Mouse (Mus musculus) forebrain, embryonic 14.5 days (tissue): ENCODE measurements around the gene Xpnpep1. TPM values are rescaled to one million over a fixed set of nuclear protein-coding genes. Genes with fewer than 3 reads are reported as not detected.

ENCODE experiments used
- ATAC-seq: fragments of 200-750 bp; cut with Nextera tagmentation; 2 replicates; pipeline ENCODE4 v1.8.0; 2017; ENCODE audit warnings: mild to moderate bottlenecking, moderate library complexity
- DNase-seq: peaks from one replicate; pipeline ENCODE4 v3.0.0-alpha.2; 2015; ENCODE audit warnings: low spot score
- H3K27ac ChIP-seq: fragments of 300-500 bp; sonication (generic); 2 replicates; pipeline ENCODE4 v1.5.1; 2014; ENCODE audit warnings: low read depth, mild to moderate bottlenecking, control low read depth, low read length, moderate library complexity
- H3K27me3 ChIP-seq: fragments of 300-500 bp; sonication (generic); replicated peaks from 2 replicates; pipeline ENCODE4 v1.6.1; 2014; ENCODE audit warnings: low read length, control low read depth, mixed read lengths; ENCODE audit not compliant: control insufficient read depth, insufficient read depth
- H3K36me3 ChIP-seq: fragments of 300-500 bp; sonication (generic); 2 replicates; pipeline ENCODE4 v1.6.1; 2014; ENCODE audit warnings: low read length, control low read depth; ENCODE audit not compliant: control insufficient read depth, insufficient read depth
- H3K4me1 ChIP-seq: fragments of 300-500 bp; sonication (generic); 2 replicates; pipeline ENCODE4 v1.6.1; 2014; ENCODE audit warnings: antibody characterized with exemption, low read length, control low read depth; ENCODE audit not compliant: control insufficient read depth, insufficient read depth
- H3K4me2 ChIP-seq: fragments of 300-500 bp; sonication (generic); 2 replicates; pipeline ENCODE4 v1.6.1; 2014; ENCODE audit warnings: mild to moderate bottlenecking, control low read depth, low read length
- H3K4me3 ChIP-seq: fragments of 300-500 bp; sonication (generic); 2 replicates; pipeline ENCODE4 v1.5.1; 2014; ENCODE audit warnings: low read depth, low read length, control low read depth
- H3K9ac ChIP-seq: fragments of 300-500 bp; sonication (generic); 2 replicates; pipeline ENCODE4 v1.6.1; 2014; ENCODE audit warnings: mild to moderate bottlenecking, low read length, control low read depth, moderate library complexity
- H3K9me3 ChIP-seq: fragments of 300-500 bp; sonication (generic); replicated peaks from 2 replicates; pipeline ENCODE4 v1.6.1; 2016; ENCODE audit warnings: low read length, control low read depth, mixed read lengths; ENCODE audit not compliant: control insufficient read depth
- WGBS: fragments of 180-500 bp; shearing (Covaris S2); extraction: QIAGEN DNeasy Blood & Tissue Kit; methylation state at CpG from one replicate; pipeline ENCODE4 v1.1.7; 2014; 5-methylcytosine and 5-hydroxymethylcytosine counted together
- polyA plus RNA-seq: library from polyadenylated mRNA; unstranded; fragments of >200 nt; fragmentation: Nextera tagmentation; extraction: Ambion mirVana; gene quantifications from 2 replicates; pipeline ENCODE4 v1.2.1, GENCODE M21; 2014

The Xpnpep1 gene
- polyA plus RNA-seq, 1 experiment from 2014 or later, result 155 TPM

DNA sequence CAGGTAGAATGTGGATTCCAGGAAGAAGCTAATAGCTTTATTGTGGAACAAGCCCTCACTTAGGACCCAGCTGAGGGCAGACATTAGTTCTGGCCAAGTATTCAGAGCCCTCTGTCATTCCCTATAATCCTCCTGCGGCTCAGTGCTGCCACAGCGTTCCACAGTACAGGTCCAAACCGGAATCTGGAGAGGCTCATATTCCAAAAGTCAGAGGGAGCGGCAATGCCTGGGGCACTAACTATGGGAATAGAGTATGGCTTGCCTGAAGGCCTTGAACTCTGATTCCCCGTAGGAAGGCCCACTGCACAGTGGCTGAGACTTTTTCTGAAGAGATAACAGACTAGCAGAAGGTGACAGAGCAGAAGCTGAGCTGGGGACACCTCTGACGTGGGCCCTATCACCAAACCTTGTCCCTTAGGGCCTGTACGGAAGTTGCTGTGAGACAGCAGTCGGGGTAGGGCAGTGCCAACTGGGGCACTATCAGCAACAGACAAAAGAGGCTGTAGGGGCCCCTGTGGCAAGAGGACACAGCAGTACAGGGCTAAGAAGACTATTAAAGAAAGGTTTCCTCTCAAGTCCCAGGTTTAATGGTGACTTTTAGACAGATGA, 18.8 kb upstream of the Xpnpep1 start:
- Histone ChIP-seq H3K9ac (no peak overlapping the region), H3K4me3 (no peak overlapping the region), H3K9me3 (no peaks in the 10 kb centered on the region), H3K27ac (no peak overlapping the region), H3K27me3 (no peaks in the 10 kb centered on the region), H3K4me2 (no peak overlapping the region), H3K4me1 (no peaks in the 10 kb centered on the region), H3K36me3 (no peaks in the 10 kb centered on the region)
- no peak for DNase-seq
- ATAC-seq, result no peak
- WGBS, result 89% methylated on average over 8 of the region's 8 CpGs

DNA sequence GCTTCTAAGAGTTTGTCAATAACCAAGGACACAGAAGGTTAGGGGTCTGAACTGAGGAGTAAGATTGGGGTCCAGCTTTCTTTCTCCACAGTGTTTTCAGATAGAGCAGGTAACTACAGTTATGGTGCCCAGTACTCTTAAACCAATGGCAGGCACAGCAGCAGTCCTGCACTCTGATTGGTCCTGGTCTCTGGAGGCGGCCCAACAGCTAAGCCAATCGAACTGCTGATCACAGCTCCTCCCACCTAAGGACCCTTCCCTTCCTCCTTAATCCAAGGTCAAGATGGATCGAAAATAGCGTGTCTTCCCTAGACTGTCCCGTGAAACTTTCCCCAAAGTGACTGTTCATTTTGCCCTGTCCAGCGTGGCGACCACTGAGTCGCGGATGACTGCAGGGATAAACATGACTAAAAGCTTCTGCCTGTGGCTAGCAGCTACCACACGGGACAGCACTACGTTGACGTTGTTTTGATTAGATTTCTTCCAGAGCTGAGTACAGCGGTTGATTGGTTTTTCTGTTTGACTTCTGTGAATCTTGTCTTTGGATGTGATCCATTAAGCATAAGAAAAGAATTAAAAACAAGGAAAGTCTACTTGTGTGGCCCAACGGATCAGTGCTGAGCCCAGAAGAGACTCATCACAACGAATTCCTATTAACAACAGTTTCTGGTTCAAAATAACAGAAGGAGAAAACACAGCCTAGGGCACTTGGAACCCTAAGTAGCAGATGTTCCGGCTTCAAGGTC, 18.1 kb upstream of the Xpnpep1 start:
- 90% methylated on average over 16 of the region's 16 CpGs for WGBS

DNA sequence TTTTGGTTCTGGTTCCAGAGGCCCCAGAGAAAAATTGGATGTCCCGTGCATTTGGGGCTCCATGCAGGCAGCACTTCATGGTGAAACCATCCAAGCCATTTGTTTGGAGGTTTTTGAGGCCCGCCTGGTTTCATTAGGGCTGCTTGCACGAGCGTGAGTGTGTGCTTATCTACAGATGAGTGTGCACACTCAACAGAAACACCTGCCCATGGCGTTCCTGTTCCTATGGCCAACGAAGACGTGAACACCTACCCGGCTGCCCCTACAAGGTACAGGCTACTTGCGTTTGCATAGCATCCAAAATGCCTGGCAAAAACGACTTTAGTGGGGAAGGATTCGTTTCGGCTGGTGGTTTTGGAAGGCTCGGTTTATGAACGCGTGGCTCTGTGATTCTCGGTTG, 13.3 kb upstream of the Xpnpep1 start:
- no peak for ATAC-seq
- H3K27me3 ChIP-seq, result no peaks in the 10 kb centered on the region
- H3K9ac ChIP-seq, result no peak overlapping the region
- WGBS, result 94% methylated on average over 16 of the region's 16 CpGs
- no peaks in the 10 kb centered on the region; the same call in 1 of the 2 replicates for H3K4me1 ChIP-seq
- no peak overlapping the region for H3K4me3 ChIP-seq
- no peak overlapping the region for H3K4me2 ChIP-seq
- H3K36me3 ChIP-seq, result no peaks in the 10 kb centered on the region
- peaks cover 5% of the 10 kb centered on the region; the same call in 1 of the 2 replicates for H3K9me3 ChIP-seq
- no peak for DNase-seq
- H3K27ac ChIP-seq, result no peak overlapping the region

More for the DNA sequence above, 18.1 kb upstream of the Xpnpep1 start:
- no peaks in the 10 kb centered on the region for H3K36me3 ChIP-seq
- no peak overlapping the region for H3K27ac ChIP-seq
- no peak overlapping the region for H3K4me2 ChIP-seq
- no peak overlapping the region for H3K4me3 ChIP-seq
- no peaks in the 10 kb centered on the region for H3K9me3 ChIP-seq
- no peak overlapping the region for H3K9ac ChIP-seq
- no peaks in the 10 kb centered on the region for H3K27me3 ChIP-seq
- DNase-seq (no peak), ATAC-seq (no peak)
- H3K4me1 ChIP-seq, result no peaks in the 10 kb centered on the region

DNA sequence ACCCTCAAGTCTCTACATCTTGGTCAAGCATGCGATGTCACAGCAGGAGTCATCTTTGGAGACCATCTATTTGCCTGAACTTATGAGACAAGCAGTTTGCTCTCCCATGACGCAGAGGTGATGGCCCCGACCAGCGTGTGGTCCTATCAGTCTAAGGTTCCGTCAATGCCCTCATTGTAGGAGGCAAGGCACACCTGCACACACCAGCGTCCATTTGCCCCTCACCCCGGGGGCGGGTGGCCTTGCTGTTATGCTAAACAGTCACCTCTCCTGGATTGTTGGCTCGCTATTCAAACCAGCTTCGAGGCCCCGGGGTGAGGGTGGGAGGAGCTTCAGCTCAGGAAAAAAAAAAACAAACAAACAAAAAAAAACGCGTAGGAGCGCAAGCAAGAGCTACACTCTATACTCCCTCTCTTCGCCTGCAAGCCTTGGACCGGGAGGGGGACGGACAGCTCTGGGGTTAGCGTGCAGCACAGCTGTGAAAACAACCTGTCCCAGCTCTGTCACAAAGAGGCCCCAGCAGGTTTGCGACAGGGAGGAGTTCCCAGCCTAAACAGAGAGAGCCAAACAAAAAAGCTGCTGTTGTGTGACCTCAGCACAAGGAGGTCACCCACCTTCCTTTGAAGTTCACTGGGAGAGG, 12.1 kb upstream of the Xpnpep1 start:
- no peak overlapping the region for H3K4me3 ChIP-seq
- H3K27ac ChIP-seq, result no peak overlapping the region
- no peaks in the 10 kb centered on the region for H3K36me3 ChIP-seq
- H3K9ac ChIP-seq, result no peak overlapping the region
- ATAC-seq (no peak), DNase-seq (no peak)
- peaks cover 5% of the 10 kb centered on the region; the same call in 1 of the 2 replicates for H3K9me3 ChIP-seq
- no peaks in the 10 kb centered on the region for H3K27me3 ChIP-seq
- H3K4me1 ChIP-seq, result no peaks in the 10 kb centered on the region; the same call in 1 of the 2 replicates
- 0 out of 2 replicates have a peak overlapping the region, but pooled peaks have one; percentile 3 for H3K4me2 ChIP-seq
- 19% methylated on average over 19 of the region's 19 CpGs for WGBS

DNA sequence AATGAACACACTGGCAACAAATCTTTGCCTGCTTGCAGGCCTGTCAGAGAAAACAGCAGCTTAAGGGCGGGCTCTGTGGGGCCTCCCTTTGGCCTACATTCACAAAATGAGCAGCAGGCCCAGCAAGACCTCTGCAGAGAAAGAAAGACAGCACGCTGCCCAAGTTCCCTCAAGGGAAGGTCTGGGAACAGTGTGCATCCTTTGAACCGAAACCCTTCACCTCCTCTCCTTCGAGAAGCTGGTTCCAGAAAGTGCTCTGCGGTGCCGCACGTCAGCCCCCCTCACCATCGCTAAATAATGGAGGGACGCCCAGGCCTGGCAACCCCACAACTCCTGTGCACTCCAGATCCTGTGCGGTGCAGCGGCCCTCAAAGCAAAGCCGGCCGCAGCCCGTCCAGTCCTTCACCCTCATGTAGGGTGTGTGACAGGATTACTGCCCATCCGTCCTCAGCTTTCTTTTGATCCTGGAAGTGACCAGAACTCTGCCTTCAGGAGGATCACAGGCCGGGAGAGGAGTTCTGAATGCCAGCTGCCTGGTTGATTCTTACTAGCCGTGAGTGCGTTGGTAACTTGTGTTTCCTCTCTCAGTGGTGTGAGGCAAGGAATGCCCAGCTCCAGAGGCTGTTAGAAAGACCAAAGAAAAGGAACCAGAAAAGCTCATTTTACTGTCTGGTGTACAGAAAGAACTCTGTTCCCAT, 11.4 kb upstream of the Xpnpep1 start:
- H3K9me3 ChIP-seq, result peaks cover 5% of the 10 kb centered on the region; the same call in 1 of the 2 replicates
- WGBS, result 62% methylated on average over 18 of the region's 18 CpGs
- no peaks in the 10 kb centered on the region for H3K27me3 ChIP-seq
- no peak overlapping the region for H3K4me2 ChIP-seq
- no peak overlapping the region for H3K27ac ChIP-seq
- H3K36me3 ChIP-seq, result no peaks in the 10 kb centered on the region
- ATAC-seq (no peak), DNase-seq (no peak)
- no peaks in the 10 kb centered on the region; the same call in 1 of the 2 replicates for H3K4me1 ChIP-seq
- H3K4me3 ChIP-seq, result no peak overlapping the region
- no peak overlapping the region for H3K9ac ChIP-seq

DNA sequence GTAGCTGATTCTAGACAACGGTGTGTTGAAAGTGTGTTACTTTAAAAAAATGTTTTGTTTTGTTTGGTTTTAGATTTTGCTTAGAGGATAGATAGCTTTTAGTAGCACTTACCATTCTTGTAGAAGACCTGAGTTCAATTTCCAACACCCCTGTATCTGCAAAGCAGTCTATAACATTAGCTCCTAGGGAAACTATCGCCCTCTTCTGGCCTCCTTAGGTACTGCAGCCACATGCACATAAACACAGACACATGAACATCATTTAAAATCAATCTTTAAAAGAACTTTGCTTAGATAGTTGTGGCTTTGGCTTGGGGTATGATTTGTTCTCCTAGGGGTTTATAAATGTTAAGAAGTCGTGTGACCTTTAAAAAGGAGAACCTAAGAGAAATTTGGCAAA, 10.1 kb upstream of the Xpnpep1 start:
- Histone ChIP-seq H3K4me2 (no peak overlapping the region), H3K9ac (no peak overlapping the region), H3K4me1 (no peaks in the 10 kb centered on the region; the same call in 1 of the 2 replicates), H3K36me3 (no peaks in the 10 kb centered on the region), H3K9me3 (peaks cover 5% of the 10 kb centered on the region; the same call in 1 of the 2 replicates), H3K4me3 (no peak overlapping the region), H3K27me3 (no peaks in the 10 kb centered on the region), H3K27ac (no peak overlapping the region)
- WGBS, result 81% methylated on average over 3 of the region's 3 CpGs
- ATAC-seq (no peak), DNase-seq (no peak)

DNA sequence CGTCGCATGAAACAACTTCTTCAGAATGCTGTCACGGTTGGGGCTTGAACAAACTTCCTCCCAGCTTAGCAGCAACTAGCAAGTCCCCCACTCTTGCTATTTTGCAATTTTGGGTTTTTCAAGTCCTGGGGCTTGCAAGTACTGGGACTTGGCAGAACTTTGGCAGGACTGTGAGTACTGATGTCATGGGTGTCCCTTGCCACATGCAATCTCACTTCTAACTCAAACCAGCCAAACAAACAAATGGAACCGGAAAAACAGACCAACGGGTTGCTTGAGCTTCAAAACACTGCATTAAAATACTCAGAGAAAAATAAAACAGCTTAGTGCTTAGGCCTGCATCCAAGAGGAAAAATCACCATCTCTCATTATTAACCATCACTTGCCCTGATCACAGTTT, 7.2 kb upstream of the Xpnpep1 start:
- Histone ChIP-seq H3K9me3 (peaks cover 5% of the 10 kb centered on the region; the same call in 1 of the 2 replicates), H3K4me2 (no peak overlapping the region), H3K4me3 (no peak overlapping the region), H3K4me1 (no peaks in the 10 kb centered on the region; the same call in 1 of the 2 replicates), H3K27ac (no peak overlapping the region), H3K36me3 (no peaks in the 10 kb centered on the region), H3K27me3 (no peaks in the 10 kb centered on the region), H3K9ac (no peak overlapping the region)
- DNase-seq (no peak), ATAC-seq (no peak)
- WGBS, result 91% methylated on average over 5 of the region's 5 CpGs

DNA sequence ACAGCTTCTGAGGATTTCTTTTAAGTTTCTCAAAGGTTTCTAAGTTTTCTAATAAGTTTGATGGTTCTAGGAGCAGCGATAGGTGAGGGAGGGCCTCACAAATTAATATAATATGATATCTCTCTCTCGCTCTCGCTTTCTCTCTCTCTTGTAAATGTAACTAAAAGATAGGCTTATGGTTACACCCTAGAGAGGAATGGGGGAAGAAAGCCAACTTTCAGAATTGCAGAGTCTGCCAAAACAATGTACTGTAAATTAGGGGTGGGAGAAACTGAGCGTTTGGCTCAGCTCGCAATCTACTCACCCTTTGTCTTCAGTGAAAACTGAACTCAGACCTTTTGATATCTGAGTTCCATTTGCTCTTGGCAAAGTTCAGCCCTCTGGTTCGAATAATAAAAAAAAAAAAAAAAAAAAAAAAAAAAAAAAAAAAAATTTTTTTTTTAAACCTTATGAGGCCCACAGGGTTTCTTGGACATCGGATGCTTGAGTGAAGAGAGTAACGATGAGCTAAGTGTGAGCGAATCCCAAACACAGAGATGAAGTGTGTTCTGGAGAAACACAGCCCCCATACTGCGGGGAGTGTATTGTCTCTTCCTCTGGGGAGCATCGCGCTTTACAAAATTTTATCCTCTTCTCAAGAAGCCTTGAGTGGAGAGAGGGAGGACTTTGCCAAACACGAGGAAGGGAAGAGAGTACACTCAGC, 3.6 kb upstream of the Xpnpep1 start:
- ATAC-seq (no peak), DNase-seq (peak; percentile 34)
- WGBS, result 79% methylated on average over 13 of the region's 13 CpGs
- Histone ChIP-seq H3K4me2 (no peak overlapping the region), H3K9me3 (no peaks in the 10 kb centered on the region), H3K4me1 (no peaks in the 10 kb centered on the region), H3K36me3 (no peaks in the 10 kb centered on the region), H3K27ac (no peak overlapping the region), H3K27me3 (no peaks in the 10 kb centered on the region), H3K9ac (no peak overlapping the region), H3K4me3 (no peak overlapping the region)
